Mouse (Mus musculus): ENCODE data around the gene AU040320. TPM values are rescaled to one million over a fixed set of nuclear protein-coding genes. Genes with fewer than 3 reads are reported as not detected.

The AU040320 gene
- polyA plus RNA-seq, 1 experiment, result 39.6 TPM

DNA sequence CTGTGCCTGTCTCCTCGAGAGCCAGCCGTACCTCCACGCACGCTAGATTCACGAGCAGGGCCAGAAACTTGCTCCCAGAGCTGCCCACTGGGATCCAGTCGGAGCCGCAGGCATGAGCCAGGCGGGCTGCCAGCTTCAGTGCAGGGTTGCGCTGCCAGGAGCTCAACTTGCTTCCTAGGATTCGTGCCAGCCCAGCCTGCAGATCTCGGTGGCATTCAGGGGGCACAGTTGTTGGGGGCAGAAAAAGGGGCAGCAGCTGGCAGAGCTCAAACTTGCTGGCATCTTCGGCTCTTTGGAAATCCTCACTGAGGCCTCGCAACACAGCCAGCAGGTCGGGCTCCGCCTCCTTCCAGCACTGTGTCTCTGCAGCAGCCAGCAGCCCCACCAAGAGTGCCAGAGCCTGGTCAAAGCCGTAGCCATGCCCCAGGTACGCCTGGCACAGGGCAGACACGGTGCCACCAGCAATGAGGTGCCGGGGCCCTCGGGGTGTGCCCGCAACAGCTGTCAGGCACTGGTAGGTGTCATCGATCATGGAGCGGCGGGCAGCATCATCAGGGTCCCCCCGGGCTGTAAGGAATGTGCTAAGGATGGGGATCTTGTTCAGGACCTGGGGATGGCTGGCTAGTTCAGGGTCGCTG is 3.2 kb upstream of the AU040320 start:
- no peak for DNase-seq (ENCODE audit: low read depth)

DNA sequence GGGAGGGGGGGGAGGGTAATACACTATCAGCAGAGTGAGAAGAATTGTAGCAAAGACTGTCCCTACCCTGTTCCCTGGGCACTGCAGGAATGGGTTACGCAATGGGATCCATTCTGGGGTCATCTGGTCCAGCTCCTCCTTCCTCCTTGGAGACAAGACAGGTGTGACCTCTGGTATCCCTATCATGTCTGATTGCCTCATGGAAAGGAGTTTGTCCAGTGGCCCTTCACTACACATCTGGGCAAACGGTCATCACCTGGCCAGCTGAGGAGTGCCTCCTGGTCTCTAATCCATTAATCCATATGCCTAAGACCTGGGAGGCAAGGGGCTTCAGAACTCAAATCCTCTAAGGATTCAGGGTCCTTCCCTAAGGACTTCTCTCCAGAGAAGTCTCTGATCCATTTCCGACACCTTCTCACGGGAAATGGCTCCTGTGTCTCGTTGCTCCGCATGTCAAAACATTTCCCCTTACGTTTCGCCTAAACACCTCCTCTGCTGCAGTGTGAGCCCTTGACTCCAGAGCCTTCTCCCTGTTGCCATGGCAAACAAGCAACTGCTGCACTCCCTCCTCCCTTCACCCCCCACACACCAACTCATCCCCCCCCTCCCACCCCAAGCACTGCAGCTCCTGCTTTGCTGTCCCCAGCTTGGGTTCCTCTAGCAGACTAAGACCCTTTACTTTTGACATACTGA is 2.3 kb upstream of the AU040320 start:
- DNase-seq (ENCODE audit: low read depth), result no peak

- DNase-seq (ENCODE audit: low read depth), result no peak
Measured at GRCm38 (mm10) chr4:126751556-126752023, 1.8 kb upstream of the AU040320 start.

DNA sequence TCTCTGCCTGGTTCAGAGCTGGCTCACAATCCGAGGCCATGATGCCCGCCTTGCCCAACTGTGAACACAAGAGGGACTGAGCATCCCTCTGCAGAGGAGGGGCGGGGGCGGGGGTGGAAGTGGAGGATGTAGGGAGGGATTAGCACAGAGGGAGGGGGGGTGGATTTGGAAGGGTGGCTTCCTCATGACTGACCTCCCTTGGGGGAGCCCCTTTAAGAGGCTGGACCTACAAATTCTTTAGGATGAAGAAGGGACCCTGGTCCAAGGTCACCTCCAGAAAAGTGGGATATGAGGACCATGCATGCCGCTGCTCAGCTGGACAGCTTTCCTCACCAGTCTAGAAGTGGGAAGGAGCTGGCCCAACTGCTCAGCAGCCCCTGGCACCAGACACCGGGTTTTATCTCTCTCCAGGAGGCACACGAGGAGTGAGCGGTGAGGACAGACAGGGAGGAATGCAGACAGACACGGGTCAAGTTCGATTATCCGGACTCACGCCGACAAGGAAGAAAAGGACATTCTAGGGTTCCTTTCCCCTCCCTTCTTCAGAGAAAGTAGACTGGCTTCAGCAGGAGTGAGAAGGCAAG is 1.2 kb upstream of the AU040320 start:
- DNase-seq (ENCODE audit: low read depth), result no peak

DNA sequence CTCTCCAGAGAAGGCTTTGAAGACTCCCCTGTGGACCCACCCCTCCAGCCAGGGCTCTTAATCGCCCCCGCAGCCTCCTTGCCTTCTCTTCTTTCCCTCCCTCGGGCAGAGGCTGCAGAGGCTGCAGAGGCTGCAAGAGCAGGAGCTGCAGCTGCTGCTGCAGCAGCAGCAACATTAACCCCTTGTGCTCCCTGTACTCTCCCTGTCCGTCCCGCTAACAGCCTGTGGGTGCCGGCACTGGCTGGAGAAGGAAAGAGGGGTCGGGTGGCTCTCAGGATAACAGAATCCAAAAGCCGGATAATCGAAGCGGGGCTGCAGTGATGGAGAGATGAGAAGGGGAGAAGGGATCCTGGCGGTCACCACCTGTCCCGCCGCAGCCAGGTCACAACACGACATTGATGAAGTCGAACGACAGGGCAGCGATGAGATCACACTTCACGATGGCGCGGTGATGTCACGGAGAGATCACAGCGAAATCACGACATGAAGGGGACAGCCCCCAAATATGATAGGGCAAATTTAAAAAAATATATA is 669 bp upstream of the AU040320 start:
- no peak for DNase-seq (ENCODE audit: low read depth)

- no peak for DNase-seq (ENCODE audit: low read depth)
Measured at GRCm38 (mm10) chr4:126754231-126754611, 877 bp downstream of the AU040320 start.

DNA sequence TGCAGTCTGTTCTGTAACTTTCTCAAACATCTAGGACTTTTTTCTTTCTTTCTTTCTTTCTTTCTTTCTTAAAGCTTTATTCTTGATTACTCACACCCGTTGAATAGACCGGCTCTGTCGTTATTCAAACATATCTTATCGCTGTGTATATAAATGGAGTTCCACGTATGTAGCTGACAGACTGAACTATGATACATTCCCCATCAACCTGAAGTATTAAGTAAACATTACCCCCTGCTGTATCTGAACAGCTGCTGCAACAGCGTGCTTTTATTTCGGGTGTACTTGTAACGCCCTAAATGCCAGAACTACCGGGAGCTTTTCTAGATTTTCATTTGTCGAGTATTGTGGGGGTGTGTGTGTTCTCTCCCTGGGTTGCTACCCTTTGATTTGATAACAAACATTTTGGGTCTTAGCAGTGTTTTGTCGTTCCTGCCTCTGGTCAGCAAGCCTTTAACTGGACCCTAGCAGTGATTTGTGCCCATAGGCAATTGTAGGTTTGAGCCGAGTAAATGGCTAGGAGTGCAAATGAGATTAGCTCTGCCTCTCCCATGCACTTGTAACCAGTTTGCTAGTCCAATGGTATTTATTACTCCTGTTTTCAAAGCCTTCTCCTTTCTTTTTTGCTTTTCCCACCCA is 1.5 kb downstream of the AU040320 start:
- no peak for DNase-seq (ENCODE audit: low read depth)

- DNase-seq (ENCODE audit: low read depth), result no peak
Measured at GRCm38 (mm10) chr4:126756766-126757165, 3.4 kb downstream of the AU040320 start.

DNA sequence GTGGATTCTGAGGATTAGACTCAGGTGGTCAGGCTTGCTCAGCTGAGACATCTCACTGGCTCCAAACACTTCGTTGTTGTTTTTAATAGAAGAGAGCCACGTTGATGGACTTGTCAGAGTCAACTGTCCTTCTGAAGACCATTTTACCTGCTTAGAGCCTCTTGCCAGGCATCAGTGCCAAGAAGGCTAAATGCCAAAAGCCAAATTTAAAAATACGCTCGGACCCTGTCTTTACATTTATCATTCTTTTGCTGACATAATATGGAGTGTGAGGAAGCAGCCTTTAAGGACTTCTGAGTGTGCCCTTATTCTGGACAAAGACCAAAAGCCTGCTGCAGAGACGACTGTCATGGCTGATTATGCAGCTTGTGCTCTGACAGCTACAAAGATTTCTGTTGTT is 5.0 kb downstream of the AU040320 start:
- no peak for DNase-seq (ENCODE audit: low read depth)

GRCm38 (mm10) chr4:126759435-126759834 is 6.1 kb downstream of the AU040320 start:
- DNase-seq (ENCODE audit: low read depth), result no peak

- DNase-seq (ENCODE audit: low read depth), result no peak
Measured at GRCm38 (mm10) chr4:126762586-126763359, 9.4 kb downstream of the AU040320 start.

DNA sequence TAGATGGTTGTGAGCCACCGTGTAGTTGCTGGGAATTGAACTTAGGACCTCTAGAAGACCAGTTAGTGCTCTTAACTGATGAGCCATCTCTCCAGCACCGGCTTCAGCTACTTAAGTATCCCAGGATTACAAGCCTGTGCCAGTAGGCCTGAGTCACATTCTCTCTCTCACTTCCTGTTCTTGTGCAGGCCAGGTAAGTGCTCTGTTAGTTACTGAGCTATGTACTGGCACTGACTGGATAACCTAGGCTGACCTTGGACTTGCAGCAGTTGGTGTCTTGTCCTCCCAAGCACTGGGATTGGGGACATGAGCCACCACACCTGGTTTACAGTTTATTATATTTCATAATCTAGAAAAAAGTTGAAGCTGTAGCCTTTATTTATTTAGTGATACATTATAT is 10.1 kb downstream of the AU040320 start:
- no peak for DNase-seq (ENCODE audit: low read depth)

GRCm38 (mm10) chr4:126769800-126770563 is 16.6 kb downstream of the AU040320 start:
- no peak for DNase-seq (ENCODE audit: low read depth)

DNA sequence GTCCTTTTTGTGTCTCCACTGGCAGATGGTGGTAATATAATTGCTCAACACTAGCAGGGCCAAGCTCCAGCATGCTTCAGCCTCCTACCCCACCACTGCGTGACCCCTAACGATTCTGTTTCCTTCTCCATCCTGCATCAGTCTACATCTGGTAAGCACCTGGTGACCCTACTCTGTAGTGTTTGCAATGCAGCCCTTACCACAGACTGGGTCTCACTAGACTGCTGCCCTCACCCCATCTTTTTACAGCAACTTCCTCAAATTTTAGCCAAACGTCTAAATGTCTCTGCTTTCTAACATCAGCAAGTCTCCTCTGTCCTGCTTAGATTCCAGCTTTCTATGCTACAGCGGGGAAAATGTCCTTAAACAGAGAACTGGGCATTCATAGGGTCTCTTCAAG is 17.5 kb downstream of the AU040320 start:
- no peak for DNase-seq (ENCODE audit: low read depth)

DNA sequence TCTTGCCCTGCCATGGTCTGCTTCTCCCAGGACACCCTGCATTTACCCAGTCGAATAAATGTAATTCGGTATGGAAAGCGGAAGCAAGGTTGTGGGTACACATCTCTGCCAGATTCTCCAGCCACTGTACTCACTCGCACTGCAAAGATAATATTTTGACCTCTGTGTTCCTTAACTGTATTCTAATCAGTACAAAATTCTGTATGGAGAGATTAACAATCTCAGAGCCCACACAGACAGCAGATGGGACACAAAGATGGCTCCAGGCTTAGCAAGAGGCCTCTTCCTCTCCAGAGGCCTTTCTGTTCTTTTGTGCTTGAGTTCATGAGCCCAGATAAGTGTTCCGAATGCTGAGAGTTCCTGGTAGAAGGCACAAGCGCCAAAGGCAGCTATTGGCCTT is 20.5 kb downstream of the AU040320 start:
- DNase-seq (ENCODE audit: low read depth), result no peak

- DNase-seq (ENCODE audit: low read depth), result no peak
Measured at GRCm38 (mm10) chr4:126775182-126775581, 21.8 kb downstream of the AU040320 start.

DNA sequence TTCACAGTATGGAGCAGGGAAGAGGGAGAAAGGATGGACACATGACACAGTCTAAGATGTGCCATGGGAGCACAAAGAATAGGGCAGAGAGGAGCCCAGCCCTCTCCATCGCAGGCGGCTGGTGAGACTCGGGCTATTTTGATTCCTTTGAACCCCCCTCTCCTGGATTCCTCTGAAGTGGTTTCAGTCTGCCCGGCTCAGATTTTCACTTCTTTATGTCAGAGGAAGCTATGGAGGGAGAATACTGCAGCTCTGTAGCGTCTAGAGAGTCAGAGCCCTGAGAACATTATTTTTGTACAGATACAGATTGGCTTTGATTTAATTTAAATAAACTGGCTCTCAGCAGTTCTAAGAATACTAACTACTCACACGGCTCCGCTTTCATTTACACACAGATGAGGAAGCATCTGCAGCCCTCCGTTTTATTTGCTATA is 25.8 kb downstream of the AU040320 start:
- no peak for DNase-seq (ENCODE audit: low read depth)

DNA sequence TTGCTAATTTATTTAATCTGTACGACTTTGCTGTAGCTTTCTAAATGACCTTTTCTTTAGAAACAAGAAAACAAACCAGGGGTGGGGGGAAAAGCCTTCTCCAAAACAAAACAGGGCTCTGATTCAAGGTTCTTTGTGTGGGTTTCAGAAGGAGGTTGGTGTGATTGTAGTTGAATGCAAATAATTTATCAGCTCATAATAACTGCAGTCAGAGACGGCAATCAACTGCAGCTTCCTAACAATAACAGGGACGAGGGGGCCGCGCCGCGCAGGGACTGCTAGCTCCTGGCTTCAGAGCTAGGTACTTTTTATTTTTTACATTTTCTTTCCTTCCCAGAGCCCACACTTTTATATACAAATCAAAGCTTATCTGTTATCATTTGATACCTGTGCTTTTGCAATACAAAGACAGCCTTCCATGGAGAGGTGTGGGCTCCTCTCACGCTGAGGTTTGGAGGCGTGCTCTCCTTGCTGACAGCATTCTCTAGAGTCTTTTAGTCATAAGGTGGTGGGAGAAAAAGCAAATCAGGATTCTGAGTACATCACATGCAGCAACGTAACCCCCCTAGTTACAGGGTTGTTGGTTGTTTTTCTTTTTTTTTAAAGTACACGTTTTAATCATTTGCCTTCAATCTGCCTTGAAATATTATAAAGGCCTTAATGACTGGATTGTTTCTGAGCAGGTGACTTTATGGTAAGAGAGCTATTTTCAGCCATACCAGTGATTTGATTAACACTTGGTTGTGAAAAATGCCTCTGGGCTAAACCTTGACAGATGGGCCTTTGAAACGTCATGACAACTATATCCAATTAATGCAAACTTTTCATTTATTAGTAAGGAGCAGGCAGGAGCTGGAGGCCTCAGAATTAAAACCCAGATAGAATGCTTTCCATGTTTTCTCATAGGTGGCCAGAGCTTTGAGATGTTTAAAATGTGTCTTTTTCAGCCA is 26.8 kb downstream of the AU040320 start:
- no peak for DNase-seq (ENCODE audit: low read depth)

DNA sequence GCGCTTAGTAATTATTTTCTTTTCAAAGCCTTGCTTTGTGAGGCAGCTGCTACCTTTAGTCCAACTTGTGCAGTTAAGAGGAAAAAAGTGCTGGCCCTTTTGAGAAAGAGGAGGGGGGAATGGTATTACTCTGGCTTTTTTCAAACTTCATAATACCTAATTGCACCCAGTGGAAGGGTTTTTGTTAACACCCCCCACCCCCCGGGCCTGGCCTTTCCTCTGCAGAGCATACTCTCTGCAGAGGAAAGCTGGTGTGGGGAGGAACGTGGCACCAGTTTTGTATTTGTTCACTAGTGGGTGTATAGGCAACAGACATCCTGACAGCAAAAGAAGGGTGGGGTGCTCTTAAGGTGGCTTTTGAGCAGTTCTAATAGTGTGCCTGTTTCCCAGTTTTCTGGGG is 28.5 kb downstream of the AU040320 start:
- no peak for DNase-seq (ENCODE audit: low read depth)

DNA sequence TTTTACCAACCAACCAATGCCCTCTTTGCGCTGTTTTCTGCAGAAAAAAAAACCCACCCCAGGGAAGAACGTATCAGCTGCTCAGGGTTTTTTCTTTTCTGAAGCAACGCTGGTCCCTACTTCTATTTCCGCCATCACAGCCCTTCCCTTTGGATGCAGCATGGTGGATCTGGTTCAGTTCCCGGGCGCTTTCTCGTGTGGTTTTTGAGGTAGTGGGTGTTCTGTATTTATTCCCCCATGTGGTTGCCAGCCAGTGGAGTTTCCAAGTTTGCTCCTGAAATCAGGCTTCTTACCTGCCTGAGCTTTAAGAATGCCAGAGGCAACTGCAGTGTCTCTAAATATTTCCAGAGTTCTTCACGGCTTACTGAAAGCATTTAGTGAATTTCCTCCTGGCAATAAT is 29.2 kb downstream of the AU040320 start:
- DNase-seq (ENCODE audit: low read depth), result no peak
